Mouse (Mus musculus): Measurements from ENCODE around the gene Gm28230.

Gm28230 gene

GRCm38 (mm10) chr2:74691022-74691951, 35.2 kb upstream of the Gm28230 start, which contains the start of gene Hoxd10:
Gene Hoxd10 (plus strand): TSS chr2:74691924.
- DNase-seq: no peak

GRCm38 (mm10) chr2:74691995-74692807, 34.3 kb upstream of the Gm28230 start:
- no peak for DNase-seq

GRCm38 (mm10) chr2:74692808-74693431, 33.6 kb upstream of the Gm28230 start:
- DNase-seq: no peak

GRCm38 (mm10) chr2:74693432-74693827, 33.1 kb upstream of the Gm28230 start:
- no peak for DNase-seq

GRCm38 (mm10) chr2:74694066-74694465, 32.5 kb upstream of the Gm28230 start:
- no peak for DNase-seq

- no peak for DNase-seq
Observed at GRCm38 (mm10) chr2:74695383-74695782, 31.1 kb upstream of the Gm28230 start.

- no peak for DNase-seq
Observed at GRCm38 (mm10) chr2:74695813-74696430, 30.6 kb upstream of the Gm28230 start.

- no peak for DNase-seq
Observed at GRCm38 (mm10) chr2:74696442-74697335, 29.8 kb upstream of the Gm28230 start.

GRCm38 (mm10) chr2:74697567-74698121, 28.9 kb upstream of the Gm28230 start, which contains the start of gene Hoxd9:
Gene Hoxd9 (plus strand): TSS chr2:74697727.
- no peak for DNase-seq

GRCm38 (mm10) chr2:74698201-74699052, 28.1 kb upstream of the Gm28230 start:
- DNase-seq: no peak

GRCm38 (mm10) chr2:74699053-74699430, 27.5 kb upstream of the Gm28230 start:
- no peak for DNase-seq

GRCm38 (mm10) chr2:74699664-74700545, 26.6 kb upstream of the Gm28230 start:
- no peak for DNase-seq

- no peak for DNase-seq
Observed at GRCm38 (mm10) chr2:74700546-74701112, 25.9 kb upstream of the Gm28230 start.

- DNase-seq: peak; percentile 67
Observed at GRCm38 (mm10) chr2:74701949-74702819, 24.3 kb upstream of the Gm28230 start.

- DNase-seq: no peak
Observed at GRCm38 (mm10) chr2:74702820-74703219, 23.7 kb upstream of the Gm28230 start.

- DNase-seq: no peak
Observed at GRCm38 (mm10) chr2:74703317-74703716, 23.2 kb upstream of the Gm28230 start.

GRCm38 (mm10) chr2:74703720-74704392, 22.7 kb upstream of the Gm28230 start:
- no peak for DNase-seq
